Mouse (Mus musculus): ENCODE results near the gene Mfsd1. TPM values are rescaled to one million over a fixed set of nuclear protein-coding genes. Genes with fewer than 3 reads are reported as not detected.

The Mfsd1 gene
- polyA plus RNA-seq, 1 experiment, result 7.8 TPM

GRCm38 (mm10) chr3:67624629-67625028 lies 42.1 kb downstream of the Mfsd1 start:
- no peaks in the 10 kb centered on the region for H3K27me3 ChIP-seq (ENCODE audit: control insufficient read depth, insufficient read depth, low read length)
- no peak for TF ChIP-seq POLR2A (IDR thresholded peaks at IDR 0.05; ENCODE audit: control insufficient read depth, low read depth, low read length)
- no peak for TF ChIP-seq CTCF (IDR thresholded peaks at IDR 0.05; ENCODE audit: control insufficient read depth, insufficient read depth, insufficient replicate concordance, low read depth, low read length)
- no peak overlapping the region for H3K4me3 ChIP-seq (ENCODE audit: control insufficient read depth, low read depth, low read length)
- no peaks in the 10 kb centered on the region for H3K4me1 ChIP-seq (ENCODE audit: control insufficient read depth, insufficient read depth, low read length)
- H3K27ac ChIP-seq (ENCODE audit: control insufficient read depth, insufficient read depth, low read depth, low read length), result no peak overlapping the region
- H3K36me3 ChIP-seq (ENCODE audit: control insufficient read depth, insufficient read depth, low read length), result no peaks in the 10 kb centered on the region

GRCm38 (mm10) chr3:67643135-67643534 lies 60.6 kb downstream of the Mfsd1 start:
- no peaks in the 10 kb centered on the region for H3K36me3 ChIP-seq (ENCODE audit: control insufficient read depth, insufficient read depth, low read length)
- no peaks in the 10 kb centered on the region for H3K27me3 ChIP-seq (ENCODE audit: control insufficient read depth, insufficient read depth, low read length)
- no peak for TF ChIP-seq POLR2A (IDR thresholded peaks at IDR 0.05; ENCODE audit: control insufficient read depth, low read depth, low read length)
- no peak overlapping the region for H3K27ac ChIP-seq (ENCODE audit: control insufficient read depth, insufficient read depth, low read depth, low read length)
- no peak overlapping the region for H3K4me3 ChIP-seq (ENCODE audit: control insufficient read depth, low read depth, low read length)
- H3K4me1 ChIP-seq (ENCODE audit: control insufficient read depth, insufficient read depth, low read length), result no peaks in the 10 kb centered on the region

- Histone ChIP-seq H3K4me3 (ENCODE audit: control insufficient read depth, low read depth, low read length) (no peak overlapping the region), H3K36me3 (ENCODE audit: control insufficient read depth, insufficient read depth, low read length) (no peaks in the 10 kb centered on the region), H3K27ac (ENCODE audit: control insufficient read depth, insufficient read depth, low read depth, low read length) (no peak overlapping the region), H3K27me3 (ENCODE audit: control insufficient read depth, insufficient read depth, low read length) (no peaks in the 10 kb centered on the region), H3K4me1 (ENCODE audit: control insufficient read depth, insufficient read depth, low read length) (no peaks in the 10 kb centered on the region)
- TF ChIP-seq POLR2A (IDR thresholded peaks at IDR 0.05; ENCODE audit: control insufficient read depth, low read depth, low read length), result no peak
- TF ChIP-seq CTCF (IDR thresholded peaks at IDR 0.05; ENCODE audit: control insufficient read depth, insufficient read depth, insufficient replicate concordance, low read depth, low read length), result no peak
Observed at GRCm38 (mm10) chr3:67645640-67646466, 63.3 kb downstream of the Mfsd1 start.

Other genes starting within 250 kb of the Mfsd1 start
- gene Mlf1, start 208.6 kb upstream of the Mfsd1 start, polyA plus RNA-seq (2012; rRNA removed), result 342 and 406 TPM in 2 replicates
- gene Gm17402, start 207.6 kb upstream of the Mfsd1 start, polyA plus RNA-seq (2012; rRNA removed), result not detected in 2 replicates
- 10.3 and 10.6 TPM in 2 replicates for gene Gfm1, start 152.6 kb upstream of the Mfsd1 start, polyA plus RNA-seq (2012; rRNA removed)
- gene Lxn, start 118.8 kb upstream of the Mfsd1 start, polyA plus RNA-seq (2012; rRNA removed), result 16.6 and 24.6 TPM in 2 replicates
- 3.8 and 5.1 TPM in 2 replicates for gene Rarres1, start 67.2 kb upstream of the Mfsd1 start, polyA plus RNA-seq (2012; rRNA removed)